Mouse (Mus musculus): Measurements from ENCODE around the gene Cand2.

DNA sequence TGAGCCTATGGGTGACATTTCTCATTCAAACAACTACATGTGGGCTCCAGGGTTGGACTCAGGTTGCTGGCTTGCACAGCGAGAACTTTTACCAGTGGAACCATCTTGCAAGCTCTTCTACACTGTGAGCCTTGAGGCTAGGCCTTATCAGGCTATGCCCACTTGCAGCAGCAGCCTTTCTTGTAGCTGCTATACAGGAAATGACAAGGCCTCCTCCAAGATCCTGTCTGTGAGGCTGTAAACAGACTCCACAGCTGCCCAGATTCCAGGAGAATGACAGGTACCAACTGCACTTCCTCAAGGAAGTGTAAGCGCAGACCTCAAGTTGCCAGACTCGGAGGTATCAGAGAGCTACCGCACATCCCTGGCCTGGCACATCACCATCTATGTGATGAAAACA, 6.1 kb upstream of the Cand2 start:
- no peak for TF ChIP-seq CTCF (IDR thresholded peaks at IDR 0.05)
- peak; percentile 75 for TF ChIP-seq EP300 (IDR thresholded peaks at IDR 0.05)
